Mouse (Mus musculus) lung, adult 2 months (tissue): ENCODE measurements around the gene Dusp3.

Experiments
- CTCF ChIP-seq: fragments of 200-500 bp; IDR thresholded peaks from 2 replicates; pipeline ENCODE4 v1.5.1; 2011; ENCODE audit warnings: mild to moderate bottlenecking, low read length, control low read depth; ENCODE audit not compliant: insufficient read depth
- POLR2A ChIP-seq: fragments of 200-500 bp; IDR thresholded peaks from 2 replicates; pipeline ENCODE4 v1.6.1; 2011; ENCODE audit warnings: low read depth, mild to moderate bottlenecking, control low read depth, low read length, borderline replicate concordance; ENCODE audit errors: extremely low read depth

DNA sequence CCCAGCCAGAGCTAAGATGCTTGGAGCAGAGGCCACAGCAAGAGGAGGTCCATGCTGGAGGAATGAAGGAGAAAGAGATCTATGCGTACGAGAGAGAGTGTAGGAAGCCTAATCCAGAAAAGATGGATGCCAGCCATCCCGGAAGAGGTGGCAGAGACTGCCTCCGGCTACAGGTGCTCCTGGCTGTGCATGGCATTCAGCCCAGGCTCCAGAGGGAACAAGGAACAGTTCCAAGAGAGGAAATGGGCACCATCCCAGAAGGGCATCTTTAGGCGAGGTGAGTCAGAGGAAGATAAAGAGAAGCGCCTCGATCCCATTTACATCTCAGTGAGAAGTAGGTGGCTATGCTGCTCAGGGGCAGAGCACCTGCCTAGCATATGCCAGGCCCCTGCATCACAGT lies 44.3 kb upstream of the Dusp3 start:
- TF ChIP-seq CTCF (no peak), POLR2A (no peak)
